Mouse (Mus musculus) hindbrain, postnatal 0 days (tissue): ENCODE data around the gene Pax3. TPM values are rescaled to one million over a fixed set of nuclear protein-coding genes. Genes with fewer than 3 reads are reported as not detected.

Source experiments
- ATAC-seq: fragments of 200-750 bp; cut with Nextera tagmentation; 2 replicates; pipeline ENCODE4 v1.8.0; 2017; ENCODE audit warnings: mild to moderate bottlenecking, moderate TSS enrichment, moderate library complexity
- DNase-seq: peaks from one replicate; pipeline ENCODE4 v3.0.0-alpha.2; 2015; ENCODE audit warnings: low spot score
- H3K27ac ChIP-seq: fragments of 300-500 bp; sonication (generic); 2 replicates; pipeline ENCODE4 v1.5.1; 2014; ENCODE audit warnings: mild to moderate bottlenecking
- H3K27me3 ChIP-seq: fragments of 300-500 bp; sonication (generic); 2 replicates; pipeline ENCODE4 v1.6.1; 2014; ENCODE audit warnings: low read length, mixed read lengths; ENCODE audit not compliant: insufficient read depth
- H3K36me3 ChIP-seq: fragments of 300-500 bp; sonication (generic); 2 replicates; pipeline ENCODE4 v1.6.1; 2014; ENCODE audit warnings: low read length, mixed read lengths; ENCODE audit not compliant: insufficient read depth
- H3K4me1 ChIP-seq: fragments of 300-500 bp; sonication (generic); 2 replicates; pipeline ENCODE4 v1.6.1; 2014; ENCODE audit warnings: antibody characterized with exemption, low read length, mixed read lengths; ENCODE audit not compliant: insufficient read depth
- H3K4me2 ChIP-seq: fragments of 300-500 bp; sonication (generic); 2 replicates; pipeline ENCODE4 v1.6.1; 2014; ENCODE audit warnings: low read depth, mild to moderate bottlenecking, low read length, moderate library complexity, mixed read lengths
- H3K4me3 ChIP-seq: fragments of 300-500 bp; sonication (generic); 2 replicates; pipeline ENCODE4 v1.5.1; 2014; ENCODE audit warnings: low read length
- H3K9ac ChIP-seq: fragments of 300-500 bp; sonication (generic); replicated peaks from 2 replicates; pipeline ENCODE4 v1.6.1; 2014; ENCODE audit warnings: mild to moderate bottlenecking, low read length, moderate library complexity, mixed read lengths
- H3K9me3 ChIP-seq: fragments of 300-500 bp; sonication (generic); 2 replicates; pipeline ENCODE4 v1.6.1; 2016; ENCODE audit warnings: low read length, mixed read lengths
- CTCF ChIP-seq: IDR thresholded peaks from 2 replicates; pipeline ENCODE4 v1.5.1; 2016; ENCODE audit warnings: antibody characterized with exemption, control low read depth, low read depth
- WGBS: fragments of 180-500 bp; shearing (Covaris S2); extraction: QIAGEN DNeasy Blood & Tissue Kit; methylation state at CpG from one replicate; pipeline ENCODE4 v1.1.7; 2014; 5-methylcytosine and 5-hydroxymethylcytosine counted together
- polyA plus RNA-seq: library from polyadenylated mRNA; unstranded; fragments of >200 nt; fragmentation: Nextera tagmentation; extraction: Ambion mirVana; gene quantifications from 2 replicates; pipeline ENCODE4 v1.2.1, GENCODE M21; 2015
- total RNA-seq: library from RNA; depleted of rRNA; stranded (reverse); fragments of >200 nt; gene quantifications from 2 replicates; pipeline ENCODE4 v1.2.3, GENCODE M21; 2014

The Pax3 gene
- total and polyA plus RNA-seq, 2 experiments from 2014 or later: 8.0 to 14.0 TPM

DNA sequence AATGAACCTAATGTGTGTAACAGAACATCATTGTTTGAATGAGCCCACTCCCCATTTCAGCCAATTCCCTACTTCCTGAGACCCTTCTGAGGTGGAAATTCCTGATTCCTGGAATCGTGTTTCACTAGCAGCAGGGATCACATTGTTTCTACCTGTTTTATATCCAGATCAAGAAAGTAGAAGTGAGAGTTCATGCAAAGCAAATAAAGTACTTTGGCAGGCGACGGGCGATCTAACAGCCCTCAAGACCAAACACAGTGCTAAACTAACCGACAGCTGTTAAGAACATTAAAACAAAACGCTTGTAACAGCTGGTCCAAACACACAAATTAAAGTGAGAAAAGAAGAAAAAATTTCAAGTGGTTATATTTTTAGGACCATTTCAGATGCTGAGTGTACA is 39.0 kb downstream of the Pax3 start:
- Histone ChIP-seq H3K27me3 (0 out of 2 replicates have a peak, but pooled peaks cover 6% of the 10 kb centered on the region), H3K36me3 (no peaks in the 10 kb centered on the region), H3K9me3 (no peaks in the 10 kb centered on the region), H3K4me2 (no peak overlapping the region), H3K9ac (no peak overlapping the region), H3K27ac (no peak overlapping the region), H3K4me3 (no peak overlapping the region), H3K4me1 (no peaks in the 10 kb centered on the region)
- WGBS: 43% methylated on average over 6 of the region's 6 CpGs
- TF ChIP-seq CTCF: no peak
- ATAC-seq: no peak
- DNase-seq: no peak

DNA sequence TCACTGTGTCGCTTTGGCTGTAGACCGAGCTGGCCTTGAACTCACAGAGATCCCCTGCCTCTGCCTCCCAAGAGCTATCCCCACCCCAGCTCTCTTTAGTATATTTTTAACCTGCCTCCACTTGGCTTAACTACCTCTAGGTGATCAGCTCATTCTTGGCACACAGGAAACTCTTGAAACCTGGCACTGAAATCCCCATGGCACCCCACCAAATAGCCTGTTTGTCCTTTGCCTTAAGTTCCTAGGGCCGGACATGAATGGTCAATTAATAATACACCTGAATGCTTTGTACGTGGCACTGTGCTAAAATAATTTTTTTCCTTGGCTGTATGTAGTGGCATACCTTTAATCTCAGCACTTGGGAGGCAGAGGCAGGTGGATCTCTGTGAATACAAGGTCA is 41.1 kb downstream of the Pax3 start:
- H3K4me3 ChIP-seq: no peak overlapping the region
- H3K4me2 ChIP-seq: no peak overlapping the region
- H3K4me1 ChIP-seq: no peaks in the 10 kb centered on the region
- ATAC-seq (no peak), DNase-seq (no peak)
- H3K27me3 ChIP-seq: 0 out of 2 replicates have a peak, but pooled peaks cover under 1% of the 10 kb centered on the region
- H3K9me3 ChIP-seq: no peaks in the 10 kb centered on the region
- TF ChIP-seq CTCF: no peak
- H3K36me3 ChIP-seq: no peaks in the 10 kb centered on the region
- H3K27ac ChIP-seq: no peak overlapping the region
- 77% methylated on average over 4 of the region's 4 CpGs for WGBS
- H3K9ac ChIP-seq: no peak overlapping the region

DNA sequence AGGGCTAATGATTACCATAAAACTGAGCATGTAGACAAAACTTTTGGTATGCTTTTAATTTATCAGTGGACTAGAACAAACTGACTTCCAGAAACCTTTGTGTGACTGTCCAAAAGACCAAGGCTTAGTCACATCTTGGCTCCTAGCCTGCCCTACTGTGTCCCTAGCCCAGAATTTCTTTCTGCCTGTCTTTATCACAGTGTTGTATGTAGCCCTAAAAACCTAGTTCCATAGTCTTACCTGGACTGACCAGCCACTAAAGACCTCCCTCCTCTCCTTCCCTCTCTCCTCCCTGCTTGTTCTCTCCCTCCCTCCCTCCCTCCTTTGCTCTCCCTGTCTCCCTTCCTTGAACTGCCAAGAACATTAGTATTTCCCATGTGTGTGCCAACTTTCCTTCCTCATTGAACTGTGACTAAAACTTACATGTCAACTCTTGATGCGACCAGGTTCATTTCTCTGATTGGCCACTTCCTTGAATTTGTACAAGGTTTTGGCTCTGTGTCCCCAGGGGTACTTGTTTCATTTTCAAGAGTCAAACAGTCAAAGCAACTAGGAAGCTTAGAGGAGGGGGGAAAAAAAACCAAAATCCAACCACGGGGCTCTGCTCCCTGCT is 48.8 kb downstream of the Pax3 start:
- Histone ChIP-seq H3K9me3 (no peaks in the 10 kb centered on the region), H3K4me1 (no peaks in the 10 kb centered on the region), H3K36me3 (no peaks in the 10 kb centered on the region), H3K27ac (no peak overlapping the region), H3K4me2 (no peak overlapping the region), H3K27me3 (peaks cover 7% of the 10 kb centered on the region), H3K9ac (no peak overlapping the region), H3K4me3 (no peak overlapping the region)
- 46% methylated on average over 2 of the region's 2 CpGs for WGBS
- ATAC-seq (peak; percentile 53), DNase-seq (peak; percentile 40)
- no peak for TF ChIP-seq CTCF

DNA sequence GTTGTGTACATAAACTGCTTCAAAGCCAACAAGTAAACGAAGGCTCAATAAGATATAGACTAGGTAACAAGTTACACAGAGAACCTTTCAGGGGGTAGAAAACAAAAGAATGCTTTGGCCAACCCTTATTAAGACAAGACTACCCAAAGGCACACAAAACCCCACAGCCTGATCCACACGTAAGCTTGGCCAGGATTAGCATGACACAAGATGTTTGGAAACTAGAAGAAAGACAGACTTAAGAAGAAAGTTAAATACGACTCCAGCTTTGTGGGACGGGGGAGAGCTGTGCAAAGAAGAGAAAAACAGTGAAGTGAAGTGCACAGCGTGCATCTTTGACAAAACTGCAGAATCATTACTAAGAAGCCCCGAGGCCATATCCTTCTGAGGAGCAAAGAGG is 53.5 kb downstream of the Pax3 start:
- Histone ChIP-seq H3K9ac (no peak overlapping the region), H3K4me2 (no peak overlapping the region), H3K27me3 (peaks cover 13% of the 10 kb centered on the region), H3K36me3 (no peaks in the 10 kb centered on the region), H3K9me3 (no peaks in the 10 kb centered on the region), H3K27ac (no peak overlapping the region), H3K4me3 (no peak overlapping the region), H3K4me1 (no peaks in the 10 kb centered on the region)
- no peak for DNase-seq
- ATAC-seq: no peak
- no peak for TF ChIP-seq CTCF
- 33% methylated on average over 6 of the region's 6 CpGs for whole genome bisulfite sequencing

DNA sequence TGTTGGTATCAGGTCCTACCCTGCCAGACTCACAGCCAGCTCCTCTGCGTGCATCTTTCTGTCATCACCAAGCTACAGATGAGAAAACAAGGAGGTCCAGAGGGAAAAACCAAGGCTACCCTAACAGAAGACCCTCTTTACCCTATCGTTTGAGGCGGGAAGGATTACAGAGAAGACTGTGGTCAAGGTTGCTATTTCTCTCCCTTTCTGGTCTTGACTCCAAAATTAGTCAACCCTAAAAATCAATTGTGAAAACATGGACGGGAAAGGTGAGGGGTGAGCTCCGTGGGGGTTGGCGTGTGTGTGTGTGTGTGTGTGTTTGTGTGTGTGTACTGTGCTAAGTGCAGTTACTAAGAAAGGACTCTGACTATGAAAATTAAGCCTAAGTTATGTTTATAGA is 54.0 kb downstream of the Pax3 start:
- WGBS: 41% methylated on average over 6 of the region's 6 CpGs
- no peak for ATAC-seq
- no peak for TF ChIP-seq CTCF

DNA sequence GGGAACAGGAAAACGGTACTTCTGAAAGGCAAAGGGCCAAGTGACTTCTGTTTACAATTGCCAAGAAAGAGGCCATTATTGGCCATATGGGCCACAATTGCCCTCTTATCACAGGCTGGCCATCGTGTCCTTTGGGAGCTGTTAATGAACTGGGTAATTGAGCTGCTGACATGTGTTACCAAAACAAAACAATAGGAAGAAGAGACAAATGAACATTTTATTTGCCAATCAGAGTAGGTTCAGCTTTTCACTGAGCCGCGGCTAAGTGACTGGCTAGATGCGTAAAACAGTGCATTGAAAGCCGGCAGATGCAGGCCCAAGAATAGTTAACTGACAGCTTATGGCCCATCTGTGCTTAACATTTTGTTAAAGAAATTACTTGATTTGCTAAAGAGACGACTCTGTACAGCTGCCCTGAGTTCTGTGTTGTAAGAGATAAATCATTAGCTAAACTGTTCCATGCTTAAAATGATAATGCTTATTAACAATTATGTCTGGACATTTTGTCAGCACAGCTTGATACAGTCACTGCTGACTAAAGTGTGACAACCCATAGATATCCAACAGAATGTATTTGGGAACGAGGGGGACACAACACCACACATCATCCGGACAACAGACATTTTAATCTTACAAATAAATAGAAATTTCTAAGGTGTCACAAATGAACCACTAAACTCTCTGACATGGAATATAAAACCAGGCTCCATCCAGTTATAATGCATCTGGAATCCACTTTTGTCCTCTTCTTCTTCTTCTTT is 55.0 kb downstream of the Pax3 start:
- WGBS: 15% methylated on average over 9 of the region's 9 CpGs
- Histone ChIP-seq H3K9ac (no peak overlapping the region), H3K27ac (no peak overlapping the region), H3K9me3 (no peaks in the 10 kb centered on the region), H3K4me2 (no peak overlapping the region), H3K4me1 (no peaks in the 10 kb centered on the region), H3K4me3 (no peak overlapping the region), H3K27me3 (peaks cover 13% of the 10 kb centered on the region), H3K36me3 (no peaks in the 10 kb centered on the region)
- ATAC-seq (peak; percentile 57; the same call in 1 of the 2 replicates), DNase-seq (peak; percentile 79)
- no peak for TF ChIP-seq CTCF

More for the DNA sequence above, 54.0 kb downstream of the Pax3 start:
- Histone ChIP-seq H3K4me3 (no peak overlapping the region), H3K36me3 (no peaks in the 10 kb centered on the region), H3K27me3 (peaks cover 13% of the 10 kb centered on the region), H3K4me1 (no peaks in the 10 kb centered on the region), H3K4me2 (no peak overlapping the region), H3K9me3 (no peaks in the 10 kb centered on the region), H3K27ac (no peak overlapping the region; the same call in 1 of the 2 replicates), H3K9ac (no peak overlapping the region)
- DNase-seq: no peak

DNA sequence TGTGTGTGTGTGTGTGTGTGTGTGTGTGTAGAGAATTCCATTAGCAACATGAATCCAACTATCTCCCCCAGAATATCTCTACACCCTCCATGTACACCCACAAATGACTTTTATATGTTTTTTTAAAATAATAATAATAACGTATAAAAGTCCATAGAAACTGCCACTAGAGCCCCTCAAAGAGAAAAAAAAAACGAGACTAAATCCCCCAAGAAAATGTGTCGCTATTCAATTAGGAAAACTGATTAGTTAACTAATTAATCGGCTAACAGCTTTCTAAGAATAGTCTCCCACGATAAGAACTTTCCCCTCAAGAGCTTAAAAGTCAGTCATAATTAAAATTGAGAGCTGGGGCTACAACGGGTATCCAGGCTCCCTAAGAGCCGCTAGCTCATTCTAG is 55.6 kb downstream of the Pax3 start:
- Histone ChIP-seq H3K4me2 (no peak overlapping the region), H3K4me1 (no peaks in the 10 kb centered on the region), H3K9ac (no peak overlapping the region), H3K27ac (no peak overlapping the region), H3K9me3 (no peaks in the 10 kb centered on the region), H3K27me3 (peaks cover 17% of the 10 kb centered on the region), H3K4me3 (no peak overlapping the region), H3K36me3 (no peaks in the 10 kb centered on the region)
- WGBS: 6% methylated on average over 7 of the region's 7 CpGs
- no peak for TF ChIP-seq CTCF
- no peak for ATAC-seq
- DNase-seq: no peak
